Mouse (Mus musculus) heart, embryonic 14.5 days (tissue): Measurements from ENCODE around the gene Arhgef17. TPM values are rescaled to one million over a fixed set of nuclear protein-coding genes. Genes with fewer than 3 reads are reported as not detected.

Experiments used
- ATAC-seq: fragments of 200-750 bp; cut with Nextera tagmentation; 2 replicates; pipeline ENCODE4 v1.8.0; 2017; ENCODE audit warnings: low read depth, moderate TSS enrichment; ENCODE audit not compliant: insufficient number of reproducible peaks, insufficient read depth, low FRiP score
- H3K27ac ChIP-seq, 2 experiments: fragments of 200-500 bp in 1 of 2; fragments of 300-500 bp in 1 of 2; sonication (generic) in 1 of 2; replicated peaks in 1 of 2; 2 replicates each; pipeline ENCODE4 v1.5.1; 2012 to 2014; ENCODE audit warnings: low read depth in 2 of 2, low read length in 2 of 2, control low read depth in 1 of 2, mild to moderate bottlenecking in 1 of 2, mixed read lengths in 1 of 2; ENCODE audit not compliant: control insufficient read depth in 1 of 2, insufficient read depth in 1 of 2
- H3K27me3 ChIP-seq: fragments of 300-500 bp; sonication (generic); 2 replicates; pipeline ENCODE4 v1.6.1; 2014; ENCODE audit warnings: mild to moderate bottlenecking, low read length, control low read depth; ENCODE audit not compliant: control insufficient read depth, insufficient read depth
- H3K36me3 ChIP-seq: fragments of 300-500 bp; sonication (generic); 2 replicates; pipeline ENCODE4 v1.6.1; 2014; ENCODE audit warnings: mild to moderate bottlenecking, control low read depth, low read length, mixed read lengths; ENCODE audit not compliant: control insufficient read depth, insufficient read depth
- H3K4me1 ChIP-seq, 2 experiments: fragments of 200-500 bp in 1 of 2; fragments of 300-500 bp in 1 of 2; sonication (generic) in 1 of 2; 2 replicates each; pipeline ENCODE4 v1.6.1; 2012 to 2014; ENCODE audit warnings: low read length in 2 of 2, control low read depth in 1 of 2, mixed read lengths in 1 of 2; ENCODE audit not compliant: control insufficient read depth in 2 of 2, insufficient read depth in 2 of 2
- H3K4me2 ChIP-seq: fragments of 300-500 bp; sonication (generic); 2 replicates; pipeline ENCODE4 v1.6.1; 2014; ENCODE audit warnings: mild to moderate bottlenecking, low read length
- H3K4me3 ChIP-seq, 2 experiments: fragments of 200-500 bp in 1 of 2; fragments of 300-500 bp in 1 of 2; sonication (generic) in 1 of 2; 2 replicates each; pipeline ENCODE4 v1.5.1; 2012 to 2014; ENCODE audit warnings: low read length in 2 of 2, mild to moderate bottlenecking in 2 of 2, control low read depth in 1 of 2, low read depth in 1 of 2, moderate library complexity in 1 of 2; ENCODE audit not compliant: control insufficient read depth in 1 of 2, insufficient read depth in 1 of 2
- H3K9ac ChIP-seq: fragments of 300-500 bp; sonication (generic); 2 replicates; pipeline ENCODE4 v1.6.1; 2014; ENCODE audit warnings: mild to moderate bottlenecking, low read length
- H3K9me3 ChIP-seq: fragments of 300-500 bp; sonication (generic); 2 replicates; pipeline ENCODE4 v1.6.1; 2016; ENCODE audit warnings: low read length, control low read depth; ENCODE audit not compliant: control insufficient read depth
- WGBS: fragments of 180-500 bp; shearing (Covaris S2); extraction: QIAGEN DNeasy Blood & Tissue Kit; methylation state at CpG from one replicate; pipeline ENCODE4 v1.1.7; 2014; 5-methylcytosine and 5-hydroxymethylcytosine counted together
- polyA plus RNA-seq: library from polyadenylated mRNA; unstranded; fragments of >200 nt; fragmentation: Nextera tagmentation; extraction: Ambion mirVana; gene quantifications from 2 replicates; pipeline ENCODE4 v1.2.1, GENCODE M21; 2014

Gene Arhgef17
- polyA plus RNA-seq, 1 experiment from 2014 or later = 8.9 TPM

DNA sequence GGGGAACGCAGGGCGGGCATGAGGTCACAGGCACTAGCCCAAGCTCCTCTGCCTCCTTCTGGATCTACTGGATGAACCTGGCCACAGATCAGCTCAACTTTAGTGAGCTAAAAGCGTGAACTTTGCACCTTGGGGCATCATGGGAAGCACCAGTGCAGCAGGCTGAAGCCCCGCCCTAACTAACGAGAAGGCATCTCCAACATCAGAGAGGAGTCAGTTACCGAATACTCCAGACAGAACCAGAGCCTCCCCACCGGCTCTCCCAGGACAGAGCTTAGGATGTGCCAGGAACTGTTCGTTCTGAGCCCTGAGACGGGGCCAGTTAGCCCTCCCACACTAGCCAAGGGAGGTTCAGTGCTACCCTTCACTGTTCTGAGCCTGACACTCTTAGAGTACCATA is 35.9 kb upstream of the Arhgef17 start:
- Histone ChIP-seq H3K4me3 (no peak overlapping the region), H3K9me3 (no peaks in the 10 kb centered on the region), H3K36me3 (no peaks in the 10 kb centered on the region), H3K27me3 (peaks cover 2% of the 10 kb centered on the region; the same call in 1 of the 2 replicates), H3K4me1 (peaks cover 12 to 17% of the 10 kb centered on the region in 2 experiments), H3K27ac (no peak overlapping the region), H3K9ac (no peak overlapping the region), H3K4me2 (no peak overlapping the region)
- 78% methylated on average over 9 of the region's 9 CpGs for WGBS
- no peak for ATAC-seq

GRCm38 (mm10) chr7:100966014-100966413 is 34.1 kb upstream of the Arhgef17 start:
- Histone ChIP-seq H3K27me3 (no peaks in the 10 kb centered on the region; the same call in 1 of the 2 replicates), H3K36me3 (no peaks in the 10 kb centered on the region), H3K9ac (no peak overlapping the region), H3K4me2 (no peak overlapping the region), H3K4me1 (peaks cover 12 to 15% of the 10 kb centered on the region in 2 experiments), H3K4me3 (no peak overlapping the region), H3K27ac (0 out of 4 replicates have a peak overlapping the region, but pooled peaks of 1 of the 2 experiments have one; percentile 24), H3K9me3 (no peaks in the 10 kb centered on the region)
- 48% methylated on average over 7 of the region's 7 CpGs for WGBS
- ATAC-seq = peak; percentile 26; the same call in 1 of the 2 replicates

DNA sequence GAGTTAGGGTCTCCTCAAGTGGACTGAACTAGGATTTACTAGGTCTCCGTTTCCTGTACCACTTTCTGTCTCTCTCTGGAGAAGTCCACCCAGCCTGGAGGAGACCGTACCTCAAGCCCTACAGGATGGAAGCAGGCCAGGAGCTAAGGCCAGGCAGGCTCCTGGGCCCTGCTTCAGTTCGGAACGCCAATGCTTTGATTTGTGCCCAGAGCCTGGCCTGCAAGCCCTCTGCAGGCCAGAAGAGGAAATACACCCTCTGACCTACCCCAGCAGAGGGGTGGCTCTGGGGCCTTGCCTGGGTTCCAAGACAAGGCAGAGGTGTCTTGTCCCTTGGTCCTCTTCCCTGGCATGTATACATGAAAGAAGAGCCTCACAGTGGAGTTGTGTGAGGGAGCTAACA is 33.2 kb upstream of the Arhgef17 start:
- Histone ChIP-seq H3K27me3 (no peaks in the 10 kb centered on the region), H3K36me3 (no peaks in the 10 kb centered on the region), H3K9ac (no peak overlapping the region), H3K4me1 (peaks cover 12 to 15% of the 10 kb centered on the region in 2 experiments), H3K4me3 (no peak overlapping the region), H3K27ac (no peak overlapping the region), H3K4me2 (no peak overlapping the region), H3K9me3 (no peaks in the 10 kb centered on the region)
- WGBS = 27% methylated on average over 4 of the region's 4 CpGs
- ATAC-seq = no peak

GRCm38 (mm10) chr7:100964242-100964641 is 32.3 kb upstream of the Arhgef17 start:
- no peak overlapping the region for H3K4me3 ChIP-seq
- no peak overlapping the region for H3K9ac ChIP-seq
- no peaks in the 10 kb centered on the region for H3K36me3 ChIP-seq
- H3K4me2 ChIP-seq = no peak overlapping the region
- ATAC-seq = no peak
- H3K4me1 ChIP-seq = peaks cover 12% of the 10 kb centered on the region in 2 experiments
- WGBS = 74% methylated on average over 6 of the region's 6 CpGs
- H3K27me3 ChIP-seq = no peaks in the 10 kb centered on the region
- no peaks in the 10 kb centered on the region for H3K9me3 ChIP-seq
- no peak overlapping the region for H3K27ac ChIP-seq

- H3K27me3 ChIP-seq = no peaks in the 10 kb centered on the region
- no peak overlapping the region for H3K4me2 ChIP-seq
- WGBS = 65% methylated on average over 8 of the region's 8 CpGs
- no peaks in the 10 kb centered on the region for H3K9me3 ChIP-seq
- H3K36me3 ChIP-seq = no peaks in the 10 kb centered on the region
- no peak for ATAC-seq
- H3K4me1 ChIP-seq = peaks cover 9 to 12% of the 10 kb centered on the region in 2 experiments
- H3K4me3 ChIP-seq = no peak overlapping the region
- H3K27ac ChIP-seq = no peak overlapping the region
- H3K9ac ChIP-seq = no peak overlapping the region
Measured at GRCm38 (mm10) chr7:100963381-100963780, 31.5 kb upstream of the Arhgef17 start.

GRCm38 (mm10) chr7:100961146-100961545 is 29.2 kb upstream of the Arhgef17 start:
- Histone ChIP-seq H3K9ac (no peak overlapping the region), H3K4me1 (peaks cover 7 to 9% of the 10 kb centered on the region in 2 experiments), H3K36me3 (no peaks in the 10 kb centered on the region), H3K4me3 (no peak overlapping the region), H3K27ac (no peak overlapping the region), H3K4me2 (no peak overlapping the region), H3K27me3 (no peaks in the 10 kb centered on the region), H3K9me3 (no peaks in the 10 kb centered on the region; the same call in 1 of the 2 replicates)
- no peak for ATAC-seq
- WGBS = 55% methylated on average over 7 of the region's 7 CpGs

- no peak overlapping the region for H3K9ac ChIP-seq
- no peaks in the 10 kb centered on the region for H3K27me3 ChIP-seq
- no peak overlapping the region for H3K4me3 ChIP-seq
- no peaks in the 10 kb centered on the region; the same call in 1 of the 2 replicates for H3K9me3 ChIP-seq
- WGBS = 80% methylated on average over 2 of the region's 2 CpGs
- H3K4me1 ChIP-seq = peaks cover 2 to 3% of the 10 kb centered on the region in 2 experiments; a peak in 3 of 4 replicates
- H3K36me3 ChIP-seq = no peaks in the 10 kb centered on the region
- H3K4me2 ChIP-seq = no peak overlapping the region
- ATAC-seq = no peak
- H3K27ac ChIP-seq = no peak overlapping the region
Measured at GRCm38 (mm10) chr7:100960462-100960861, 28.6 kb upstream of the Arhgef17 start.

- H3K27me3 ChIP-seq = no peaks in the 10 kb centered on the region
- no peak overlapping the region for H3K4me3 ChIP-seq
- no peaks in the 10 kb centered on the region for H3K36me3 ChIP-seq
- H3K4me1 ChIP-seq = peaks cover 1 to 6% of the 10 kb centered on the region in 2 experiments; a peak in 2 of 4 replicates
- no peak overlapping the region for H3K27ac ChIP-seq
- H3K9ac ChIP-seq = no peak overlapping the region
- 95% methylated on average over 2 of the region's 2 CpGs for WGBS
- ATAC-seq = no peak
- no peak overlapping the region for H3K4me2 ChIP-seq
- no peaks in the 10 kb centered on the region; the same call in 1 of the 2 replicates for H3K9me3 ChIP-seq
Measured at GRCm38 (mm10) chr7:100958426-100958825, 26.5 kb upstream of the Arhgef17 start.
